Mouse (Mus musculus) neutrophil, adult 59 days (primary cell): ENCODE data around the gene Rangap1. TPM values are rescaled to one million over a fixed set of nuclear protein-coding genes. Genes with fewer than 3 reads are reported as not detected.

Experiments
- total RNA-seq, 2 experiments: library from RNA; stranded (reverse); gene quantifications; 1 replicate in 1 of 2; 2 replicates in 1 of 2; pipeline ENCODE4 v1.2.4; 2023

The Rangap1 gene
- total RNA-seq, result 10 to 100 TPM; 56.2 TPM

GRCm38 (mm10) chr15:81744992-81745600 is at the start of gene Rangap1, which contains the start of gene Zc3h7b:
Gene Rangap1 (minus strand): TSS chr15:81745530.
Gene Zc3h7b (plus strand): TSS chr15:81745057.

GRCm38 (mm10) chr15:81697175-81697574 is 48.2 kb downstream of the Rangap1 start, which contains the start of gene Chadl:
Gene Chadl (minus strand): TSS chr15:81697287.

GRCm38 (mm10) chr15:81663697-81664561 is 81.4 kb downstream of the Rangap1 start, which contains the start of gene L3mbtl2:
Gene L3mbtl2 (plus strand): TSS chr15:81663889.

Other genes with a start within 250 kb of the Rangap1 start
- gene Ep300, start 160.2 kb downstream of the Rangap1 start, total RNA-seq, result 100 to 1,000 TPM; 173 to 179 TPM
- 10 to 100 TPM; 13.1 to 21.6 TPM for gene L3mbtl2, start 81.6 kb downstream of the Rangap1 start, total RNA-seq
- not detected for gene Chadl, start 48.2 kb downstream of the Rangap1 start, total RNA-seq
- gene Zc3h7b, start 473 bp downstream of the Rangap1 start, total RNA-seq, result 1 to 10 TPM; 9.2 to 9.6 TPM
- gene Tef, start 56.9 kb upstream of the Rangap1 start, total RNA-seq, result 1 to 10 TPM; 5.9 to 8.3 TPM
- gene Tob2, start 113.3 kb upstream of the Rangap1 start, total RNA-seq, result 10 to 100 TPM; 43.9 to 47.3 TPM
- gene Phf5a, start 126.4 kb upstream of the Rangap1 start, total RNA-seq, result 10 to 100 TPM; 38.8 to 45.4 TPM
- gene Aco2, start 126.8 kb upstream of the Rangap1 start, total RNA-seq, result 10 to 100 TPM; 81.9 to 87.8 TPM
- gene Polr3h, start 180.7 kb upstream of the Rangap1 start, total RNA-seq, result 1 to 10 TPM; 4.7 to 6.5 TPM
- gene Csdc2, start 191.2 kb upstream of the Rangap1 start, total RNA-seq, result not detected
- gene Pmm1, start 215.4 kb upstream of the Rangap1 start, total RNA-seq, result 10 to 100 TPM; 32.6 to 33.6 TPM
- gene 1700029P11Rik, start 235.0 kb upstream of the Rangap1 start, total RNA-seq, result not detected
- 10 to 100 TPM; 20.8 to 29.1 TPM for gene Xrcc6, start 242.3 kb upstream of the Rangap1 start, total RNA-seq